Mouse (Mus musculus) cerebellum, adult (tissue): ENCODE measurements around the gene Upk3b.
"Not testable (repeated sequence)": the region's sequence is repeated elsewhere in the genome, so short reads cannot be mapped to it uniquely, and the experiment has no call there.

ENCODE experiments used
- ATAC-seq: cut with Nextera tagmentation; 2 replicates; pipeline ENCODE4 v1.9.2; 2017; ENCODE audit warnings: mild to moderate bottlenecking, moderate library complexity, mixed read lengths; ENCODE audit not compliant: insufficient number of reproducible peaks, low FRiP score, low TSS enrichment

Gene Upk3b

GRCm38 (mm10) chr5:136027612-136028311 is 10.5 kb upstream of the Upk3b start:
- no peak for ATAC-seq

- ATAC-seq = no peak
Observed at GRCm38 (mm10) chr5:136034868-136035267, 3.4 kb upstream of the Upk3b start.

- ATAC-seq = no peak
Observed at GRCm38 (mm10) chr5:136035285-136035684, 3.0 kb upstream of the Upk3b start.

GRCm38 (mm10) chr5:136036667-136037066 is 1.6 kb upstream of the Upk3b start:
- no peak for ATAC-seq

- no peak for ATAC-seq
Observed at GRCm38 (mm10) chr5:136040210-136040609, 1.9 kb downstream of the Upk3b start.

GRCm38 (mm10) chr5:136041260-136041659 is 3.0 kb downstream of the Upk3b start:
- no peak for ATAC-seq

- no peak for ATAC-seq
Observed at GRCm38 (mm10) chr5:136041666-136042065, 3.4 kb downstream of the Upk3b start.

- no peak for ATAC-seq
Observed at GRCm38 (mm10) chr5:136044865-136045264, 6.6 kb downstream of the Upk3b start.

- ATAC-seq = no peak
Observed at GRCm38 (mm10) chr5:136045408-136045807, 7.1 kb downstream of the Upk3b start.

GRCm38 (mm10) chr5:136045987-136046386 is 7.7 kb downstream of the Upk3b start:
- no peak for ATAC-seq

- ATAC-seq = not testable (repeated sequence)
Observed at GRCm38 (mm10) chr5:136048541-136048940, 10.2 kb downstream of the Upk3b start.

GRCm38 (mm10) chr5:136049926-136050325 is 11.6 kb downstream of the Upk3b start:
- no peak for ATAC-seq

- no peak for ATAC-seq
Observed at GRCm38 (mm10) chr5:136051231-136052085, 13.2 kb downstream of the Upk3b start.

GRCm38 (mm10) chr5:136052861-136053655 is 14.8 kb downstream of the Upk3b start:
- no peak for ATAC-seq

- ATAC-seq = no peak
Observed at GRCm38 (mm10) chr5:136054301-136055077, 16.2 kb downstream of the Upk3b start, which contains the start of gene Upk3bl. TSS of gene Upk3bl (plus strand) at chr5:136054492.

- no peak for ATAC-seq
Observed at GRCm38 (mm10) chr5:136056062-136056461, 17.8 kb downstream of the Upk3b start.

GRCm38 (mm10) chr5:136057085-136057484 is 18.8 kb downstream of the Upk3b start:
- ATAC-seq = no peak

- no peak for ATAC-seq
Observed at GRCm38 (mm10) chr5:136061567-136061966, 23.3 kb downstream of the Upk3b start.

GRCm38 (mm10) chr5:136063920-136064319 is 25.6 kb downstream of the Upk3b start:
- no peak for ATAC-seq
